Mouse (Mus musculus) erythroblast, embryonic 14.5 days (primary cell): ENCODE results near the gene Stat5a.

ENCODE experiments used
- GATA1 ChIP-seq: IDR thresholded peaks from 2 replicates; pipeline ENCODE4 v1.6.1; 2012; ENCODE audit warnings: low read length, inconsistent platforms, mixed read lengths
- TAL1 ChIP-seq: IDR thresholded peaks from 3 replicates; pipeline ENCODE4 v1.6.1; 2012; ENCODE audit warnings: low read length, inconsistent platforms, mixed read lengths

GRCm38 (mm10) chr11:100833466-100833865 lies 25.7 kb upstream of the Stat5a start:
- no peak for TF ChIP-seq GATA1
- no peak for TF ChIP-seq TAL1
